Mouse (Mus musculus): Measurements from ENCODE around the gene Capn9. TPM values are rescaled to one million over a fixed set of nuclear protein-coding genes. Genes with fewer than 3 reads are reported as not detected.

The Capn9 gene
- under 1 TPM in 1 of 2 experiments, not detected in 1; 0.72 TPM for total RNA-seq (2021)
- long read RNA-seq, experiment 1, result 0 reads
- long read RNA-seq, experiment 2, result 0 reads

- DNase-seq, result no peak
These were observed at the start of gene Capn9 for GRCm38 (mm10) chr8:124575811-124576210. Gene Capn9, plus strand, starts transcription at chr8:124576111.

- DNase-seq, result no peak
These were observed 49.6 kb upstream of the Capn9 start for GRCm38 (mm10) chr8:124526261-124526660.

- no peak for DNase-seq
These were observed 45.8 kb upstream of the Capn9 start for GRCm38 (mm10) chr8:124530076-124530475.

- peak in 1 of 2 experiments; percentile 16 for DNase-seq
These were observed 45.4 kb upstream of the Capn9 start for GRCm38 (mm10) chr8:124530556-124530955.

GRCm38 (mm10) chr8:124530996-124531395, 44.9 kb upstream of the Capn9 start:
- DNase-seq, result no peak

- no peak for DNase-seq
These were observed 43.3 kb upstream of the Capn9 start for GRCm38 (mm10) chr8:124532626-124533025.

GRCm38 (mm10) chr8:124535451-124535850, 40.5 kb upstream of the Capn9 start:
- no peak for DNase-seq

- DNase-seq, result no peak
These were observed 35.0 kb upstream of the Capn9 start for GRCm38 (mm10) chr8:124540906-124541305.

- no peak for DNase-seq
These were observed 33.9 kb upstream of the Capn9 start for GRCm38 (mm10) chr8:124542001-124542400.

- DNase-seq, result no peak
These were observed 32.6 kb upstream of the Capn9 start for GRCm38 (mm10) chr8:124543272-124543671.

- peak in 1 of 2 experiments; percentile 36 for DNase-seq
These were observed 29.5 kb upstream of the Capn9 start for GRCm38 (mm10) chr8:124546371-124546770.

GRCm38 (mm10) chr8:124546815-124547214, 29.1 kb upstream of the Capn9 start:
- no peak for DNase-seq

- no peak for DNase-seq
These were observed 28.6 kb upstream of the Capn9 start for GRCm38 (mm10) chr8:124547269-124547668.

GRCm38 (mm10) chr8:124548187-124548586, 27.7 kb upstream of the Capn9 start:
- DNase-seq, result no peak

- DNase-seq, result no peak
These were observed 24.8 kb upstream of the Capn9 start for GRCm38 (mm10) chr8:124551011-124551661.

GRCm38 (mm10) chr8:124555113-124555750, 20.7 kb upstream of the Capn9 start:
- no peak for DNase-seq

- DNase-seq, result no peak
These were observed 19.7 kb upstream of the Capn9 start for GRCm38 (mm10) chr8:124556164-124556563.

GRCm38 (mm10) chr8:124556658-124557057, 19.3 kb upstream of the Capn9 start:
- DNase-seq, result no peak

GRCm38 (mm10) chr8:124557476-124557875, 18.4 kb upstream of the Capn9 start:
- DNase-seq, result no peak

- no peak for DNase-seq
These were observed 8.8 kb upstream of the Capn9 start for GRCm38 (mm10) chr8:124567126-124567525.

- DNase-seq, result no peak
These were observed 8.3 kb upstream of the Capn9 start for GRCm38 (mm10) chr8:124567584-124567983.

GRCm38 (mm10) chr8:124569100-124569499, 6.8 kb upstream of the Capn9 start:
- DNase-seq, result no peak

- DNase-seq, result peak; percentile 60 to 67
These were observed 6.3 kb upstream of the Capn9 start, which contains the start of gene Agt for GRCm38 (mm10) chr8:124569593-124569992. Gene Agt, minus strand, starts transcription at chr8:124569706.
